Mouse (Mus musculus): ENCODE measurements at regions not wholly inside any gene's neighbourhood (a gene's known extent, or its start where the extent isn't known, plus 50 kb on each side); places are given as distances from the start of the nearest gene placed in this dataset.

DNA sequence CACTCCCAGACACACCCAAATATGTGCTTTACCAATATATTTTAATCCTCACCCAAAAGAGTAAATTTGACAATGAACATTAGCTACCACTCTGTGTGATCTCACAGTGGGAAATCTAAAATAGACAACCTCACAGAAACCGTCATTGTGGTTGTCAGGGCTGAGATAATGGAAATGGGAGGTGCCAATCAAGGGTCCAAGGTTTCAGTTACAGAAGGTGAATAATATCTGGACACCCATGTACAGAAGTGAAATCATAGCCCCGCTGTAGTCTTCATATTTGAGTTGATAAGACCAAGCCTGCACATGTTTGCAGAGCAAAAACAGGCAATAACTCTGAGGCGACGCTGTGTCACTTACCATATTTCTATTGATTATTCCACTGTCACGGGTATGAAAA, 243.8 kb downstream of the Antxr2 start:
- no peak for TF ChIP-seq CTCF (IDR thresholded peaks at IDR 0.05; ENCODE audit: borderline replicate concordance, insufficient read depth, low read depth, low read length)
- no peak for TF ChIP-seq POLR2A (IDR thresholded peaks at IDR 0.05; ENCODE audit: borderline replicate concordance, insufficient read depth, low read length)

Data from cerebellum, adult 2 months (tissue).